Mouse (Mus musculus): ENCODE measurements around the gene Clmp. TPM values are rescaled to one million over a fixed set of nuclear protein-coding genes. Genes with fewer than 3 reads are reported as not detected.

The Clmp gene
- total RNA-seq, 2 experiments from 2014 or later: 0.26 TPM; not detected in 1

GRCm38 (mm10) chr9:40827366-40827765 is 141.6 kb downstream of the Clmp start:
- no peak for ATAC-seq (replicated peaks; ENCODE audit: low FRiP score, poor library complexity, severe bottlenecking)

GRCm38 (mm10) chr9:40834569-40834968 is 148.8 kb downstream of the Clmp start:
- ATAC-seq (replicated peaks; ENCODE audit: low FRiP score, poor library complexity, severe bottlenecking): no peak; the same call in 1 of the 2 replicates

Other genes with a start within 250 kb of the Clmp start
- gene Gramd1b, start 154.6 kb upstream of the Clmp start, total RNA-seq (2015; ENCODE audit: low replicate concordance): 5.6 and 22.1 TPM in 2 replicates
- gene Gramd1b, start 154.6 kb upstream of the Clmp start, total RNA-seq (2017; ENCODE audit: low replicate concordance): 4.5 and 5.5 TPM in 2 replicates
- gene Gm21915, start 15.3 kb upstream of the Clmp start, total RNA-seq (2015; ENCODE audit: low replicate concordance): not detected in 2 replicates
- gene Gm21915, start 15.3 kb upstream of the Clmp start, total RNA-seq (2017; ENCODE audit: low replicate concordance): not detected in 2 replicates
- 767 and 958 TPM in 2 replicates for gene Hspa8, start 115.0 kb downstream of the Clmp start, total RNA-seq (2015; ENCODE audit: low replicate concordance)
- gene Hspa8, start 115.0 kb downstream of the Clmp start, total RNA-seq (2017; ENCODE audit: low replicate concordance): 825 and 1,090 TPM in 2 replicates
- not detected in 2 replicates for gene Bsx, start 188.2 kb downstream of the Clmp start, total RNA-seq (2015; ENCODE audit: low replicate concordance)
- 0.14 TPM in 1 of 2 replicates, not detected in the other for gene Bsx, start 188.2 kb downstream of the Clmp start, total RNA-seq (2017; ENCODE audit: low replicate concordance)

Data from erythroblast, adult 5-6 weeks (primary cell).